Mouse (Mus musculus): ENCODE measurements at regions not wholly inside any gene's neighbourhood (a gene's known extent, or its start where the extent isn't known, plus 50 kb on each side); places are given as distances from the start of the nearest gene placed in this dataset.

- Histone ChIP-seq H3K4me2 (ENCODE audit: low read depth) (no peak overlapping the region), H3K36me3 (ENCODE audit: control insufficient read depth, insufficient read depth, low read length) (no peaks in the 10 kb centered on the region), H3K4me3 (ENCODE audit: low read depth, low read length) (no peak overlapping the region), H3K27me3 (ENCODE audit: control insufficient read depth, insufficient read depth, low read length) (no peaks in the 10 kb centered on the region), H3K27ac (ENCODE audit: low read depth, low read length) (no peak overlapping the region), H3K4me1 (ENCODE audit: control insufficient read depth, insufficient read depth, low read length) (no peaks in the 10 kb centered on the region), H3K9ac (ENCODE audit: low read length) (no peak overlapping the region), H3K9me3 (ENCODE audit: control insufficient read depth, low read length) (no peaks in the 10 kb centered on the region)
- DNase-seq (ENCODE audit: low spot score) (no peak), ATAC-seq (ENCODE audit: insufficient read depth, low FRiP score, low TSS enrichment) (no peak)
- 59% methylated on average over 5 of the region's 5 CpGs for WGBS
These were observed 469.1 kb upstream of the Tenm3 start for GRCm38 (mm10) chr8:49312816-49313215.

- Histone ChIP-seq H3K9me3 (ENCODE audit: control insufficient read depth, low read length) (no peaks in the 10 kb centered on the region), H3K4me1 (ENCODE audit: control insufficient read depth, insufficient read depth, low read length) (no peaks in the 10 kb centered on the region), H3K4me2 (ENCODE audit: low read depth) (no peak overlapping the region), H3K4me3 (ENCODE audit: low read depth, low read length) (no peak overlapping the region), H3K36me3 (ENCODE audit: control insufficient read depth, insufficient read depth, low read length) (no peaks in the 10 kb centered on the region), H3K27ac (ENCODE audit: low read depth, low read length) (no peak overlapping the region), H3K27me3 (ENCODE audit: control insufficient read depth, insufficient read depth, low read length) (no peaks in the 10 kb centered on the region), H3K9ac (ENCODE audit: low read length) (no peak overlapping the region)
- ATAC-seq (ENCODE audit: insufficient read depth, low FRiP score, low TSS enrichment) (no peak), DNase-seq (ENCODE audit: low spot score) (no peak)
- 34% methylated on average over 4 of the region's 4 CpGs for WGBS
These were observed 438.6 kb upstream of the Tenm3 start for GRCm38 (mm10) chr8:49282401-49282800.

- ATAC-seq (ENCODE audit: insufficient read depth, low FRiP score, low TSS enrichment): no peak
- Histone ChIP-seq H3K9ac (ENCODE audit: low read length) (no peak overlapping the region), H3K27me3 (ENCODE audit: control insufficient read depth, insufficient read depth, low read length) (no peaks in the 10 kb centered on the region), H3K27ac (ENCODE audit: low read depth, low read length) (no peak overlapping the region), H3K36me3 (ENCODE audit: control insufficient read depth, insufficient read depth, low read length) (no peaks in the 10 kb centered on the region), H3K9me3 (ENCODE audit: control insufficient read depth, low read length) (no peaks in the 10 kb centered on the region), H3K4me1 (ENCODE audit: control insufficient read depth, insufficient read depth, low read length) (no peaks in the 10 kb centered on the region), H3K4me3 (ENCODE audit: low read depth, low read length) (no peak overlapping the region), H3K4me2 (ENCODE audit: low read depth) (no peak overlapping the region)
- 76% methylated on average over 5 of the region's 5 CpGs for WGBS
- DNase-seq (ENCODE audit: low spot score): no peak
These were observed 437.5 kb upstream of the Tenm3 start for GRCm38 (mm10) chr8:49281254-49281653.

- DNase-seq (ENCODE audit: low spot score) (no peak), ATAC-seq (ENCODE audit: insufficient read depth, low FRiP score, low TSS enrichment) (no peak)
- 86% methylated on average over 4 of the region's 4 CpGs for WGBS
- no peak overlapping the region for H3K27ac ChIP-seq (ENCODE audit: low read depth, low read length)
- H3K9ac ChIP-seq (ENCODE audit: low read length): no peak overlapping the region
- no peaks in the 10 kb centered on the region for H3K36me3 ChIP-seq (ENCODE audit: control insufficient read depth, insufficient read depth, low read length)
- H3K4me2 ChIP-seq (ENCODE audit: low read depth): no peak overlapping the region
- no peaks in the 10 kb centered on the region for H3K4me1 ChIP-seq (ENCODE audit: control insufficient read depth, insufficient read depth, low read length)
- no peaks in the 10 kb centered on the region for H3K27me3 ChIP-seq (ENCODE audit: control insufficient read depth, insufficient read depth, low read length)
- H3K4me3 ChIP-seq (ENCODE audit: low read depth, low read length): no peak overlapping the region
- no peaks in the 10 kb centered on the region for H3K9me3 ChIP-seq (ENCODE audit: control insufficient read depth, low read length)
These were observed 430.3 kb upstream of the Tenm3 start for GRCm38 (mm10) chr8:49274031-49274430.

- H3K4me1 ChIP-seq (ENCODE audit: control insufficient read depth, insufficient read depth, low read length): no peaks in the 10 kb centered on the region
- DNase-seq (ENCODE audit: low spot score): no peak
- H3K27me3 ChIP-seq (ENCODE audit: control insufficient read depth, insufficient read depth, low read length): no peaks in the 10 kb centered on the region
- H3K4me3 ChIP-seq (ENCODE audit: low read depth, low read length): no peak overlapping the region
- no peak overlapping the region for H3K9ac ChIP-seq (ENCODE audit: low read length)
- no peak for ATAC-seq (ENCODE audit: insufficient read depth, low FRiP score, low TSS enrichment)
- H3K9me3 ChIP-seq (ENCODE audit: control insufficient read depth, low read length): no peaks in the 10 kb centered on the region
- WGBS: 100% methylated on average over 1 of the region's 1 CpGs
- H3K36me3 ChIP-seq (ENCODE audit: control insufficient read depth, insufficient read depth, low read length): no peaks in the 10 kb centered on the region
- no peak overlapping the region for H3K27ac ChIP-seq (ENCODE audit: low read depth, low read length)
- no peak overlapping the region for H3K4me2 ChIP-seq (ENCODE audit: low read depth)
These were observed 429.4 kb upstream of the Tenm3 start for GRCm38 (mm10) chr8:49273109-49273508.

GRCm38 (mm10) chr8:49263416-49263815 is 419.7 kb upstream of the Tenm3 start:
- H3K27ac ChIP-seq (ENCODE audit: low read depth, low read length): no peak overlapping the region
- no peak for ATAC-seq (ENCODE audit: insufficient read depth, low FRiP score, low TSS enrichment)
- DNase-seq (ENCODE audit: low spot score): no peak

GRCm38 (mm10) chr8:49262797-49263196 is 419.0 kb upstream of the Tenm3 start:
- DNase-seq (ENCODE audit: low spot score) (no peak), ATAC-seq (ENCODE audit: insufficient read depth, low FRiP score, low TSS enrichment) (no peak)

More at GRCm38 (mm10) chr8:49263416-49263815, 419.7 kb upstream of the Tenm3 start:
- Histone ChIP-seq H3K9ac (ENCODE audit: low read length) (no peak overlapping the region), H3K36me3 (ENCODE audit: control insufficient read depth, insufficient read depth, low read length) (no peaks in the 10 kb centered on the region), H3K4me3 (ENCODE audit: low read depth, low read length) (no peak overlapping the region), H3K4me2 (ENCODE audit: low read depth) (no peak overlapping the region), H3K27me3 (ENCODE audit: control insufficient read depth, insufficient read depth, low read length) (no peaks in the 10 kb centered on the region), H3K9me3 (ENCODE audit: control insufficient read depth, low read length) (no peaks in the 10 kb centered on the region), H3K4me1 (ENCODE audit: control insufficient read depth, insufficient read depth, low read length) (peaks cover 4% of the 10 kb centered on the region; the same call in 1 of the 2 replicates)
- 68% methylated on average over 6 of the region's 6 CpGs for WGBS

GRCm38 (mm10) chr8:49255954-49256353 is 412.2 kb upstream of the Tenm3 start:
- Histone ChIP-seq H3K4me2 (ENCODE audit: low read depth) (no peak overlapping the region), H3K9ac (ENCODE audit: low read length) (no peak overlapping the region), H3K4me3 (ENCODE audit: low read depth, low read length) (no peak overlapping the region), H3K9me3 (ENCODE audit: control insufficient read depth, low read length) (no peaks in the 10 kb centered on the region), H3K4me1 (ENCODE audit: control insufficient read depth, insufficient read depth, low read length) (no peaks in the 10 kb centered on the region), H3K27ac (ENCODE audit: low read depth, low read length) (no peak overlapping the region), H3K36me3 (ENCODE audit: control insufficient read depth, insufficient read depth, low read length) (no peaks in the 10 kb centered on the region), H3K27me3 (ENCODE audit: control insufficient read depth, insufficient read depth, low read length) (no peaks in the 10 kb centered on the region)
- WGBS: 65% methylated on average over 2 of the region's 2 CpGs
- no peak for DNase-seq (ENCODE audit: low spot score)
- no peak for ATAC-seq (ENCODE audit: insufficient read depth, low FRiP score, low TSS enrichment)

More at GRCm38 (mm10) chr8:49262797-49263196, 419.0 kb upstream of the Tenm3 start:
- WGBS: 51% methylated on average over 3 of the region's 3 CpGs
- no peak overlapping the region for H3K9ac ChIP-seq (ENCODE audit: low read length)
- no peaks in the 10 kb centered on the region for H3K9me3 ChIP-seq (ENCODE audit: control insufficient read depth, low read length)
- no peak overlapping the region for H3K4me3 ChIP-seq (ENCODE audit: low read depth, low read length)
- H3K4me2 ChIP-seq (ENCODE audit: low read depth): no peak overlapping the region
- no peak overlapping the region for H3K27ac ChIP-seq (ENCODE audit: low read depth, low read length)
- no peaks in the 10 kb centered on the region for H3K27me3 ChIP-seq (ENCODE audit: control insufficient read depth, insufficient read depth, low read length)
- no peaks in the 10 kb centered on the region for H3K36me3 ChIP-seq (ENCODE audit: control insufficient read depth, insufficient read depth, low read length)
- peaks cover 4% of the 10 kb centered on the region; the same call in 1 of the 2 replicates for H3K4me1 ChIP-seq (ENCODE audit: control insufficient read depth, insufficient read depth, low read length)

GRCm38 (mm10) chr8:49254311-49254828 is 410.6 kb upstream of the Tenm3 start:
- no peak for ATAC-seq (ENCODE audit: insufficient read depth, low FRiP score, low TSS enrichment)
- no peaks in the 10 kb centered on the region for H3K27me3 ChIP-seq (ENCODE audit: control insufficient read depth, insufficient read depth, low read length)
- DNase-seq (ENCODE audit: low spot score): no peak
- H3K36me3 ChIP-seq (ENCODE audit: control insufficient read depth, insufficient read depth, low read length): no peaks in the 10 kb centered on the region
- H3K27ac ChIP-seq (ENCODE audit: low read depth, low read length): no peak overlapping the region
- H3K4me3 ChIP-seq (ENCODE audit: low read depth, low read length): no peak overlapping the region
- no peak overlapping the region for H3K4me2 ChIP-seq (ENCODE audit: low read depth)
- 59% methylated on average over 3 of the region's 3 CpGs for WGBS
- H3K4me1 ChIP-seq (ENCODE audit: control insufficient read depth, insufficient read depth, low read length): no peaks in the 10 kb centered on the region
- no peaks in the 10 kb centered on the region for H3K9me3 ChIP-seq (ENCODE audit: control insufficient read depth, low read length)
- H3K9ac ChIP-seq (ENCODE audit: low read length): no peak overlapping the region
